Mouse (Mus musculus) liver, adult 2 months (tissue): ENCODE data around the gene Slc2a4. TPM values are rescaled to one million over a fixed set of nuclear protein-coding genes. Genes with fewer than 3 reads are reported as not detected.

Experiments used
- DNase-seq: peaks from one replicate; pipeline ENCODE4 v3.0.0-alpha.2; 2011; ENCODE audit warnings: low read depth, low spot score; ENCODE audit errors: extremely low read depth
- H3K27ac ChIP-seq: fragments of 200-500 bp; replicated peaks from 2 replicates; pipeline ENCODE4 v1.5.1; 2012; ENCODE audit warnings: low read depth, mild to moderate bottlenecking, control low read depth, inconsistent platforms, low read length; ENCODE audit not compliant: insufficient read depth
- H3K27me3 ChIP-seq: fragments of 200-500 bp; 2 replicates; pipeline ENCODE4 v1.6.1; 2012; ENCODE audit warnings: mild to moderate bottlenecking, moderate library complexity, low read length, inconsistent platforms; ENCODE audit not compliant: control insufficient read depth, insufficient read depth
- H3K36me3 ChIP-seq: fragments of 200-500 bp; 2 replicates; pipeline ENCODE4 v1.6.1; 2012; ENCODE audit warnings: low read length, inconsistent platforms; ENCODE audit not compliant: control insufficient read depth, insufficient read depth
- H3K4me1 ChIP-seq: fragments of 200-500 bp; 2 replicates; pipeline ENCODE4 v1.6.1; 2011; ENCODE audit warnings: low read length; ENCODE audit not compliant: control insufficient read depth, insufficient read depth
- H3K4me3 ChIP-seq: fragments of 200-500 bp; 2 replicates; pipeline ENCODE4 v1.5.1; 2011; ENCODE audit warnings: low read depth, mild to moderate bottlenecking, control low read depth, low read length, moderate library complexity; ENCODE audit not compliant: insufficient read depth
- H3K79me2 ChIP-seq: fragments of 200-500 bp; 2 replicates; pipeline ENCODE4 v1.6.1; 2012; ENCODE audit warnings: inconsistent platforms, mild to moderate bottlenecking, low read length, moderate library complexity; ENCODE audit not compliant: control insufficient read depth, insufficient read depth
- H3K9ac ChIP-seq: fragments of 200-500 bp; 2 replicates; pipeline ENCODE4 v1.6.1; 2012; ENCODE audit warnings: low read depth, mild to moderate bottlenecking, control low read depth, inconsistent platforms, low read length
- CTCF ChIP-seq: fragments of 200-500 bp; IDR thresholded peaks from 2 replicates; pipeline ENCODE4 v1.5.1; 2011; ENCODE audit warnings: low read depth, low read length, control low read depth
- POLR2A ChIP-seq: fragments of 200-500 bp; IDR thresholded peaks from 2 replicates; pipeline ENCODE4 v1.6.1; 2011; ENCODE audit warnings: low read length, control low read depth; ENCODE audit not compliant: insufficient read depth; ENCODE audit errors: extremely low read depth
- WGBS: fragments of 180-500 bp; shearing (Covaris S2); methylation state at CpG from one replicate; pipeline ENCODE4 v1.1.7; 2018; 5-methylcytosine and 5-hydroxymethylcytosine counted together
- polyA plus RNA-seq: library from polyadenylated mRNA; depleted of rRNA; stranded (reverse); fragments of >200 nt; gene quantifications from 2 replicates; pipeline ENCODE4 v1.2.3, GENCODE M21; 2012
- total RNA-seq: library from RNA; depleted of rRNA; stranded (reverse); fragments of >200 nt; gene quantifications from 2 replicates; pipeline ENCODE4 v1.2.3, GENCODE M21; 2014

The Slc2a4 gene
- total and polyA plus RNA-seq, 2 experiments: 0.39 to 0.83 TPM

- TF ChIP-seq CTCF (no peak), POLR2A (no peak)
- H3K27ac ChIP-seq: peak overlapping the region; percentile 90
- peak overlapping the region; percentile 36; the same call in 1 of the 2 replicates for H3K9ac ChIP-seq
- H3K36me3 ChIP-seq: peaks cover 14% of the 10 kb centered on the region
- H3K4me1 ChIP-seq: peaks cover 5% of the 10 kb centered on the region; the same call in 1 of the 2 replicates
- H3K27me3 ChIP-seq: no peaks in the 10 kb centered on the region
- H3K79me2 ChIP-seq: peaks cover 11% of the 10 kb centered on the region
- DNase-seq: no peak
- H3K4me3 ChIP-seq: no peak overlapping the region
- 49% methylated on average over 3 of the region's 3 CpGs for WGBS
Observed at GRCm38 (mm10) chr11:69922796-69923195, 25.2 kb downstream of the Slc2a4 start.

GRCm38 (mm10) chr11:69922012-69922756, 25.8 kb downstream of the Slc2a4 start:
- peaks cover 11% of the 10 kb centered on the region for H3K79me2 ChIP-seq
- 3% methylated on average over 12 of the region's 12 CpGs for WGBS
- H3K27me3 ChIP-seq: no peaks in the 10 kb centered on the region
- peaks cover 20% of the 10 kb centered on the region for H3K36me3 ChIP-seq
- peaks cover 5% of the 10 kb centered on the region; the same call in 1 of the 2 replicates for H3K4me1 ChIP-seq
- peak overlapping the region; percentile 80 for H3K9ac ChIP-seq
- H3K4me3 ChIP-seq: peak overlapping the region; percentile 55
- H3K27ac ChIP-seq: peak overlapping the region; percentile 90
- TF ChIP-seq CTCF: no peak
- no peak for TF ChIP-seq POLR2A
- peak; percentile 46 for DNase-seq

- peak within 1 kb of the TSS; percentile 97 for H3K9ac ChIP-seq
- DNase-seq: peak; percentile 99
- H3K36me3 ChIP-seq: peaks cover 21% of the 10 kb centered on the region
- H3K27me3 ChIP-seq: no peaks in the 10 kb centered on the region
- peaks cover 11% of the 10 kb centered on the region for H3K79me2 ChIP-seq
- H3K4me3 ChIP-seq: peak within 1 kb of the TSS; percentile 89
- peaks cover 5% of the 10 kb centered on the region; the same call in 1 of the 2 replicates for H3K4me1 ChIP-seq
- WGBS: under 1% methylated on average over 78 of the region's 78 CpGs
- TF ChIP-seq CTCF: peak; percentile 63
- peak; percentile 86 for TF ChIP-seq POLR2A
- H3K27ac ChIP-seq: peak within 1 kb of the TSS; percentile 93
Observed at GRCm38 (mm10) chr11:69921114-69922011, 26.6 kb downstream of the Slc2a4 start, which contains the start of gene Eif5a. TSS of gene Eif5a (minus strand) at chr11:69921958.

GRCm38 (mm10) chr11:69920266-69921031, 27.5 kb downstream of the Slc2a4 start:
- H3K36me3 ChIP-seq: peaks cover 24% of the 10 kb centered on the region
- H3K27ac ChIP-seq: peak overlapping the region; percentile 93
- no peak for TF ChIP-seq POLR2A
- no peak for TF ChIP-seq CTCF
- H3K4me1 ChIP-seq: peaks cover 9% of the 10 kb centered on the region; the same call in 1 of the 2 replicates
- WGBS: 1% methylated on average over 64 of the region's 65 CpGs
- H3K4me3 ChIP-seq: peak overlapping the region; percentile 89
- DNase-seq: no peak
- peaks cover 11% of the 10 kb centered on the region for H3K79me2 ChIP-seq
- H3K27me3 ChIP-seq: no peaks in the 10 kb centered on the region
- H3K9ac ChIP-seq: peak overlapping the region; percentile 97

- peak; percentile 82 for DNase-seq
- H3K27me3 ChIP-seq: no peaks in the 10 kb centered on the region
- peak overlapping the region; percentile 89 for H3K4me3 ChIP-seq
- WGBS: under 1% methylated on average over 17 of the region's 17 CpGs
- TF ChIP-seq POLR2A: no peak
- TF ChIP-seq CTCF: no peak
- peaks cover 24% of the 10 kb centered on the region for H3K36me3 ChIP-seq
- peaks cover 13% of the 10 kb centered on the region for H3K4me1 ChIP-seq
- peaks cover 11% of the 10 kb centered on the region for H3K79me2 ChIP-seq
- peak overlapping the region; percentile 97 for H3K9ac ChIP-seq
- peak overlapping the region; percentile 93 for H3K27ac ChIP-seq
Observed at GRCm38 (mm10) chr11:69919661-69920265, 28.2 kb downstream of the Slc2a4 start.
